Mouse (Mus musculus) kidney, adult 10 weeks (tissue): Measurements from ENCODE around the gene Olfr1348. TPM values are rescaled to one million over a fixed set of nuclear protein-coding genes. Genes with fewer than 3 reads are reported as not detected.

Experiments used
- polyA plus RNA-seq: library from polyadenylated mRNA; stranded (reverse); fragments of 350-450 nt; fragmentation: Illumina TruSeq; extraction: RNeasy Lipid Tissue Mini Kit (QIAGEN cat#74804); gene quantifications from one replicate; pipeline ENCODE4 v1.2.3, GENCODE M21; 2014; ENCODE audit warnings: low read depth, low replicate concordance

Olfr1348 gene
- not detected for polyA plus RNA-seq

DNA sequence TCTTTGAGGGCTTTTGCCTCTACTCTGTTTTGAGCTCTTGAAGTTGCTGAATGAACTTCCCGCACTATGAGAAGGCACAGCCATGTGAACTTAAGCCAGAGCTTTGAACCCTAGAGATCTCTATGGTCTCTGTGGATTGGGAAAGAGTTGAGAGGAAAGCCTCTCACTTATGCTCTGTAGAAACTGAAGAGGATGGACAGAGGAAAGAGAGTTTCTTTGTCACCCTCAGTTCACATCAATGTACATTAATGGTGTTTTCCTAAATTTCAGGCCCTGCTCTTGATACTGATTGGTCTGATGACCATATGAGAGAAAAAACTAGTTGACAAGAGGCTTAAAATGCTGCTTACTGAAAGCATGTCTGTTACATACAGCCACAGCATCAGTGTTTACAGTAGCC is at the start of gene Olfr1348:
Gene Olfr1348, minus strand, starts transcription at position 101 of the 400 bp plus-strand sequence.

DNA sequence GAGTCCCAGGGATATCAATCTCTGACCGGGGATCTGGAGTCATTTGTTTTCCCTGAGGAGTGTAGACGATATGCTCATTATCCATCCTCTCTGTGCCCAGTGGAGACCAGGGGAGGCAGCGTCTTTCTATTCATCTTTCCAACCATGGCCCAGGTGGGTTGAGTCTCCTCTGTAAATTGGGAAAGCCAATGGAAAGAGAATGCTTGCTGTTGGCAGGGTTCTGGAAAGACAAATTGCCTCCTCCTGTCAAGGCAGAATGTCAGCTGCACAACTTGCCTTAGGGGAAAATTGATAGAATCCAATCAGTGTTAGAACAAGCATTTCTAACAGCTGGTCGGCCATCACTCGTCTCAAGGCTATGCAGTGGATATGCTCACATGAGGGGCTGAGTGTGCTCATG is 14.3 kb upstream of the Olfr1348 start, which contains the start of gene Olfr1349:
Gene Olfr1349, minus strand, starts transcription at position 101 of the 400 bp plus-strand sequence.

DNA sequence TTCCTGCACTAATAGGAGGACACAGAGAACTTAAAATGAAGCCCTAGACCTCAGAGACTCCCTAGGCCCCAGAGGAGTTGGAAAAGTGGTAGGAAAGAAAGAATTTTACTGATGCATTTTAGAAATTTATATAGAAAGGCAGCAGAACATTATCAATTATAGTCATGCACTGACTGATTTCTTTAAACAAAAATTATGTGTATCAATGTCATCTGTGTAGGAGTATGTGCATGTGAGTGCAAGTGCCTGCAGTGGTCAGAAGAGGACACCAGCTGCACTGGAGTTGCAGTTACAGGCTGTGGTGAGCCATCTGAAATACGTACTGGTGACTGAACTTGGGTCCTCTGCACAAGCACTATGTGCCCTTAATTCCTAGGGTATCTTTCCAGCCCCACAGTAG is 8.9 kb downstream of the Olfr1348 start, which contains the start of gene Olfr1347:
Gene Olfr1347, minus strand, starts transcription at position 101 of the 400 bp plus-strand sequence.

DNA sequence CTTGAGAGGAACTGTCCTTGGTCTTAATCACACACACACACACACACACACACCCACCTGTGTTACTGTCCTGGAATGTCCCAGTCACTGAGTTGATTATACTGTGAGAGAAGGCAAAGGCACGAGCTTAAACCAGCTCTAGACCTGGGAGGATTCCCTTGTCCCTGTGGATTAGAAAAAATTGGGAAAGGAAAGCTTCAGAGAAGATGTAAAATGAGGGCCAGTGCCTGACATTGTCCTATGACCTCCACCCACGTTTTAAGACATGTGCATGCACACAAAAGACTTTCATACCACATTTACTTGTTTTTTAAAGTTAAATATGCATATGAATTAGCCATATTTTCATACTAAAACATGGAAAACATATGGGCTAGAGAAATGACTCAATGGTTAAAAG is 21.7 kb downstream of the Olfr1348 start, which contains the start of gene Olfr5:
Gene Olfr5, minus strand, starts transcription at position 101 of the 400 bp plus-strand sequence.

DNA sequence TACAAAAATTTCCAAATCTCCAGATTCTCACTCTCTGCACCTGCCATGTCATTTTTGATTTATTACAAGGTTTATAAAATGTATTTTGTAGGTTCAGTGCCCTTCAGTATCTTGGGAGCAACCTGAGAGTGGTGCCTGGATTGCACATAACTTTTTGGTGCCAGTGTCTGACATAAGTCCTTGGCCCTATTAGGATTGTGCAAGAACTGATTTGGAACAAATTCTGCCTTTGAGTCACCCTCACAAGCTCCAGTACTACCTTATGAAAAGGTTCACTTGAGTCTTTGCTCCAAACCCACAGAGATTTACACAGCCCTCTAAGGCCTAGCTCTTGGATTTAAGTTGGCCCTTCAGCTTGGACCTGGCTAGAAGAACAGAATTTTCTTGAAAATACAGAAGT is 41.6 kb downstream of the Olfr1348 start, which contains the start of gene Olfr1346:
Gene Olfr1346, plus strand, starts transcription at position 151 of the 400 bp plus-strand sequence.

DNA sequence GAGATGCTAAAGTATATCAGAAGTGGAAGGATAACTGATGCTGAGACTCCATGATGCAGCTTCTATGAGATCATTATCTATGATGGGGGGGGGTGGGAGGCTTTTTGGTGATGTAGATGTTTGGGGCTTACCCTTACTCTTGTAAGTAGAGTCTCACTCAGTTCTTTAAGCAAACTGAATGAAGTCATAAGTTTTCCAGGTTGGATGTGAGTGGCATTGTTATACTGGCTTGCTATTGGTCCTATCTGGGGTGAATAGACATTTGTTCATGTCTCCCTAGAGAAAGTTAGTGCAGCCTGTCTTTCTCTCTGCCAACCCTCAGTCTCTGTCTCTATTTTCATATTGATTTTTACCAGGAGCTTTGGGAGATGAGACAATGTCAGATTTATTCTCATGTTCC is 52.7 kb downstream of the Olfr1348 start, which contains the start of gene Olfr1336:
Gene Olfr1336, plus strand, starts transcription at position 301 of the 400 bp plus-strand sequence.

Other genes with a start within 250 kb of the Olfr1348 start
- 8.7 TPM for gene Zfp667, start 222.2 kb downstream of the Olfr1348 start, polyA plus RNA-seq
- gene Zfp583, start 177.5 kb downstream of the Olfr1348 start, polyA plus RNA-seq, result 3.1 TPM
- 0.93 TPM for gene Gm3854, start 165.0 kb downstream of the Olfr1348 start, polyA plus RNA-seq
- 5.0 TPM for gene Zfp78, start 145.5 kb downstream of the Olfr1348 start, polyA plus RNA-seq
- gene Zfp28, start 125.5 kb downstream of the Olfr1348 start, polyA plus RNA-seq, result 4.0 TPM
- gene Smim17, start 110.0 kb downstream of the Olfr1348 start, polyA plus RNA-seq, result not detected
- not detected for gene Gm20715, start 98.5 kb downstream of the Olfr1348 start, polyA plus RNA-seq
- gene Olfr1344, start 70.1 kb downstream of the Olfr1348 start, polyA plus RNA-seq, result not detected
- gene Olfr1336, start 52.6 kb downstream of the Olfr1348 start, polyA plus RNA-seq, result not detected
- gene Olfr1346, start 41.6 kb downstream of the Olfr1348 start, polyA plus RNA-seq, result not detected
- not detected for gene Olfr5, start 21.8 kb downstream of the Olfr1348 start, polyA plus RNA-seq
- not detected for gene Olfr1347, start 9.0 kb downstream of the Olfr1348 start, polyA plus RNA-seq
- not detected for gene Olfr1349, start 14.2 kb upstream of the Olfr1348 start, polyA plus RNA-seq
- not detected for gene Olfr1350, start 56.1 kb upstream of the Olfr1348 start, polyA plus RNA-seq
- 3.5 TPM for gene Zim1, start 187.7 kb upstream of the Olfr1348 start, polyA plus RNA-seq
- gene Peg3, start 221.7 kb upstream of the Olfr1348 start, polyA plus RNA-seq, result 22.6 TPM
- gene Usp29, start 221.8 kb upstream of the Olfr1348 start, polyA plus RNA-seq, result 0.24 TPM